In genomic region chr11:33923031-33923430, GRCm38 (mm10) we compare ENCODE assay signal across 26 mouse cellular contexts. TPM values are rescaled to one million over a fixed set of nuclear protein-coding genes. Genes with fewer than 3 reads are reported as not detected.
DNase-seq lines count a peak whose midpoint lies in the region; ATAC-seq lines count a peak whose summit lies in the region.
"Had no signal": no experiment of that assay in that cellular context is flagged by ENCODE, and none has a peak within 500 bp of the region (broad histone marks: within the 10 kb centered on the region; RNA-seq: fewer than 3 reads in every experiment).

No protein-coding gene starts in this region.

- no peaks in the 10 kb centered on the region for H3K36me3 ChIP-seq in midbrain, embryonic 11.5 days (ENCODE audit: control insufficient read depth, insufficient read depth, low read length)
- no peaks in the 10 kb centered on the region for H3K36me3 ChIP-seq in midbrain, embryonic 13.5 days
- H3K36me3 ChIP-seq in embryonic facial prominence, embryonic 10.5 days (replicated peaks) = no peaks in the 10 kb centered on the region
- H3K36me3 ChIP-seq in midbrain, embryonic 16.5 days (ENCODE audit: control insufficient read depth, insufficient read depth, low read length) = no peaks in the 10 kb centered on the region
- H3K36me3 ChIP-seq: embryonic facial prominence, embryonic 13.5 days; forebrain, embryonic 12.5 days; forebrain, embryonic 15.5 days; heart, embryonic 10.5 days; heart, embryonic 13.5 days; hindbrain, embryonic 12.5 days; hindbrain, embryonic 15.5 days had no signal

- ATAC-seq in midbrain, embryonic 11.5 days (ENCODE audit: low FRiP score) = no peak
- ATAC-seq in midbrain, embryonic 13.5 days = no peak
- 0 out of 2 replicates have a peak, but pooled peaks have one; percentile 3 for ATAC-seq in granulocyte monocyte progenitor cell, adult 5-6 weeks (replicated peaks; ENCODE audit: poor library complexity, severe bottlenecking)
- no peak for ATAC-seq in midbrain, embryonic 16.5 days
- ATAC-seq: activated CD4-positive, CD25-positive, alpha-beta regulatory T cell, adult 4 months; CD4-positive, CD25-positive, alpha-beta regulatory T cell, adult 4 months; forebrain, embryonic 15.5 days; intestine, postnatal 0 days had no signal

- H3K27ac ChIP-seq in midbrain, embryonic 11.5 days (ENCODE audit: low read depth, low read length) = no peak overlapping the region
- no peak overlapping the region for H3K27ac ChIP-seq in midbrain, embryonic 13.5 days
- H3K27ac ChIP-seq in embryonic facial prominence, embryonic 10.5 days (replicated peaks) = no peak overlapping the region
- no peak overlapping the region for H3K27ac ChIP-seq in midbrain, embryonic 16.5 days (ENCODE audit: low read length)
- H3K27ac ChIP-seq: embryonic facial prominence, embryonic 13.5 days; forebrain, embryonic 12.5 days; forebrain, embryonic 15.5 days; heart, adult 2 months; heart, embryonic 10.5 days; heart, embryonic 13.5 days; hindbrain, embryonic 12.5 days; hindbrain, embryonic 15.5 days had no signal

- H3K4me3 ChIP-seq in midbrain, embryonic 11.5 days (ENCODE audit: low read depth, low read length) = no peak overlapping the region
- no peak overlapping the region for H3K4me3 ChIP-seq in midbrain, embryonic 13.5 days (replicated peaks)
- H3K4me3 ChIP-seq in embryonic facial prominence, embryonic 10.5 days = no peak overlapping the region
- no peak overlapping the region for H3K4me3 ChIP-seq in midbrain, embryonic 16.5 days (ENCODE audit: low read depth, low read length)
- H3K4me3 ChIP-seq: embryonic facial prominence, embryonic 13.5 days; erythroblast, embryonic 14.5 days; forebrain, embryonic 12.5 days; forebrain, embryonic 15.5 days; heart, adult 2 months; heart, embryonic 10.5 days; heart, embryonic 13.5 days; hindbrain, embryonic 12.5 days; hindbrain, embryonic 15.5 days had no signal

- no peaks in the 10 kb centered on the region for H3K4me1 ChIP-seq in midbrain, embryonic 11.5 days (ENCODE audit: control insufficient read depth, insufficient read depth, low read length)
- H3K4me1 ChIP-seq in midbrain, embryonic 13.5 days (replicated peaks) = peaks cover 11% of the 10 kb centered on the region
- H3K4me1 ChIP-seq in embryonic facial prominence, embryonic 10.5 days = peaks cover 12% of the 10 kb centered on the region
- no peaks in the 10 kb centered on the region for H3K4me1 ChIP-seq in midbrain, embryonic 16.5 days (ENCODE audit: control insufficient read depth, insufficient read depth, low read length)
- H3K4me1 ChIP-seq: forebrain, embryonic 12.5 days; heart, embryonic 10.5 days; heart, embryonic 13.5 days; hindbrain, embryonic 12.5 days had no signal

- no peak overlapping the region for H3K4me2 ChIP-seq in midbrain, embryonic 11.5 days
- H3K4me2 ChIP-seq in midbrain, embryonic 13.5 days (replicated peaks) = no peak overlapping the region
- no peak overlapping the region for H3K4me2 ChIP-seq in midbrain, embryonic 16.5 days (ENCODE audit: low read length)
- H3K4me2 ChIP-seq: embryonic facial prominence, embryonic 13.5 days; forebrain, embryonic 12.5 days; forebrain, embryonic 15.5 days; heart, embryonic 13.5 days; hindbrain, embryonic 12.5 days; hindbrain, embryonic 15.5 days had no signal

- 64% methylated on average over 3 of the region's 3 CpGs for WGBS in midbrain, embryonic 11.5 days
- WGBS in midbrain, embryonic 13.5 days = 74% methylated on average over 3 of the region's 3 CpGs
- 45% methylated on average over 3 of the region's 3 CpGs for WGBS in embryonic facial prominence, embryonic 10.5 days
- WGBS in midbrain, embryonic 16.5 days = 75% methylated on average over 3 of the region's 3 CpGs

- H3K27me3 ChIP-seq in midbrain, embryonic 11.5 days (ENCODE audit: control insufficient read depth, insufficient read depth, low read length) = no peaks in the 10 kb centered on the region
- no peaks in the 10 kb centered on the region for H3K27me3 ChIP-seq in midbrain, embryonic 13.5 days
- peaks cover 44% of the 10 kb centered on the region for H3K27me3 ChIP-seq in embryonic facial prominence, embryonic 10.5 days (replicated peaks; ENCODE audit: low read depth, poor library complexity, severe bottlenecking)
- no peaks in the 10 kb centered on the region for H3K27me3 ChIP-seq in midbrain, embryonic 16.5 days (ENCODE audit: control insufficient read depth, insufficient read depth, low read depth, low read length)
- H3K27me3 ChIP-seq: forebrain, embryonic 15.5 days had no signal

- H3K9me3 ChIP-seq in midbrain, embryonic 11.5 days (ENCODE audit: control insufficient read depth, low read length) = no peaks in the 10 kb centered on the region
- H3K9me3 ChIP-seq in midbrain, embryonic 13.5 days = no peaks in the 10 kb centered on the region
- H3K9me3 ChIP-seq in embryonic facial prominence, embryonic 10.5 days = no peaks in the 10 kb centered on the region
- H3K9me3 ChIP-seq in midbrain, embryonic 16.5 days (replicated peaks; ENCODE audit: control insufficient read depth, low read length, poor library complexity, severe bottlenecking) = no peaks in the 10 kb centered on the region
- H3K9me3 ChIP-seq: embryonic facial prominence, embryonic 13.5 days; forebrain, embryonic 12.5 days; forebrain, embryonic 15.5 days; heart, embryonic 10.5 days; heart, embryonic 13.5 days; hindbrain, embryonic 12.5 days; hindbrain, embryonic 15.5 days had no signal

- H3K9ac ChIP-seq in midbrain, embryonic 11.5 days (ENCODE audit: low read length) = no peak overlapping the region
- H3K9ac ChIP-seq in midbrain, embryonic 13.5 days (replicated peaks) = no peak overlapping the region
- H3K9ac ChIP-seq in midbrain, embryonic 16.5 days (ENCODE audit: low read depth, low read length) = no peak overlapping the region
- H3K9ac ChIP-seq: embryonic facial prominence, embryonic 13.5 days; forebrain, embryonic 12.5 days; forebrain, embryonic 15.5 days; heart, embryonic 13.5 days; hindbrain, embryonic 12.5 days; hindbrain, embryonic 15.5 days had no signal

- peak; percentile 73 for DNase-seq in midbrain, embryonic 11.5 days (ENCODE audit: low spot score, missing footprints)
- DNase-seq in embryonic facial prominence, embryonic 10.5 days (ENCODE audit: low spot score) = peak; percentile 57
- no peak for DNase-seq in Muller cell, postnatal 12 days (ENCODE audit: inconsistent ontology term)
- DNase-seq: adrenal gland, adult 8-10 months; adrenal gland, postnatal 25 days; cerebellum, adult 11-12 months; cerebellum, adult 8-10 months; cerebellum, postnatal 10 days; cerebellum, postnatal 36 days; gastrocnemius, postnatal 14 days; heart, adult 2 months had no signal

RNA-seq across cellular contexts. Expression of gene Kcnmb1, which starts 39.8 kb away (rescaled TPM):
- polyA plus RNA-seq in midbrain, embryonic 11.5 days (2014; fragmentation: Nextera tagmentation; extraction: Ambion mirVana) = 0.18 and 0.39 TPM in 2 replicates
- 0.19 TPM in 2 replicates for polyA plus RNA-seq in midbrain, embryonic 13.5 days (2015; fragmentation: Nextera tagmentation; extraction: Ambion mirVana)
- polyA plus RNA-seq in embryonic facial prominence, embryonic 10.5 days (2016; fragmentation: Nextera tagmentation; extraction: Ambion mirVana) = 0.09 and 0.13 TPM in 2 replicates
- not detected in 2 replicates for total RNA-seq in granulocyte monocyte progenitor cell, adult 5-6 weeks (2014; fragmentation: Nextera tagmentation)
- not detected in 2 replicates for total RNA-seq in granulocyte monocyte progenitor cell, adult 5-6 weeks (2017)
- 0.20 TPM in 2 replicates for polyA plus RNA-seq in midbrain, embryonic 16.5 days (2015; fragmentation: Nextera tagmentation; extraction: Ambion mirVana)
- total RNA-seq: hematopoietic stem cell, adult 5-6 weeks had no signal
- polyA plus RNA-seq: erythroblast, embryonic 14.5 days; forebrain, embryonic 12.5 days had no signal
